Mouse (Mus musculus): ENCODE results near the gene 4931409K22Rik.

- TF ChIP-seq CTCF (IDR thresholded peaks at IDR 0.05; ENCODE audit: control insufficient read depth, insufficient read depth, low read length) (no peak), POLR2A (IDR thresholded peaks at IDR 0.05; ENCODE audit: borderline replicate concordance, control insufficient read depth, low read depth, low read length) (no peak)
Measured at GRCm38 (mm10) chr5:24593928-24594327, 37.3 kb upstream of the 4931409K22Rik start.
